Mouse (Mus musculus): ENCODE measurements around the gene Orc5.
"Not testable (repeated sequence)": the region's sequence is repeated elsewhere in the genome, so short reads cannot be mapped to it uniquely, and the experiment has no call there.

Orc5 gene

DNA sequence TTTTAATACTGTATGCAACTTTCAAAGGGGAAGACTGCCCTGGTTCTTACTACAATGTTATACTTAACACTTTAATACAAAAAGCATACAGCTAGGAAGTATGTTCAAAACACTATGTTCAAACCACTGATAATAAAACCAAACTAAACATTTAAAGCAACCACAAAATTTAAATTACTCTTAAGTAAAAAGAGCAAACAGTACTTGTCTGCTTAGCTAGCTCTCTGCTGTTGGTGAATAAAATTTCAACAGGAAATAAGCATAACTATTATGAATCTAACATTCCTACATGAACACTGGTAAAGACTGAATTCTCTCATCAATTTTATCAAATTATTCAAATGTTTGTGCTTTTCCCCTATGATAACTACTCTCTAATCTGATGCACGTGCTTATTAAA is 13.5 kb downstream of the Orc5 start:
- no peak for DNase-seq (ENCODE audit: low spot score in 2 of 2)

DNA sequence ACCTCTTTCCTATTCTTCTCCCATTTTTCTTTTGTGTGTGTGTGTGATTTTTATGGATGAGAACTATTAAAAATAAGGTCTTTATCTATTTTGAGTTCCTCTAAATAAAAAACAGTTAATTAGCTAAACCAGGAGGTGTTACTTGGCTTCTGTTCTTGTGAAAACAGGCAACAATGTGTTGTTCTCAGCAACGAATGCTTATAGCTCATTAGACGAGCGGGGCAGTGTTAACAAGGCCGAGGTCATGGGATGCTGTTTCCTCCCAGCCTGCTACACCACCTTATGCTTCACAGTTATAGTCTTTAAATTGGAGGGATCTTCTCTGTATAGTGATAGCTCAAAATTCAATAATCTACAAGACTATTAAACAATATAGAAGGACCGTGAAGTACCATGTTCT is 17.7 kb downstream of the Orc5 start:
- DNase-seq (ENCODE audit: low spot score in 2 of 2), result no peak

DNA sequence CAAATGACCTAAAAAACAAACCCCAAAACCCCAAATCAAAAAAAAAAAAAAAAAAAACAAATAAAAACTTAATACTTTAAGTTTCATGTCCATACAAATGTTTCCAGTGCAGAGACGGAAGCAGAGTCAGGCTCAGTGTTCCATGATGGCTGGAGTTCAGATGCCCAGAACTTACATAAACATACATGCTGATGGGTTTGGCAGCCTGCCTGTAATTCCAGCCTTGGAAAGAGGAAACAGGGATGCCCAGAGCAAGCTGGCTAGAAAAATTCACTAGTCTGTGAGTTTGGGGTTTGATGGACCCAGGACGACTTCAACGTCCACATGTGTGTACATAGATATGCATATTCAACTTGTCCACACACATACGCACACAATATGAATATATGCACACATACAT is 27.6 kb downstream of the Orc5 start:
- no peak for DNase-seq (ENCODE audit: low spot score in 2 of 2)

DNA sequence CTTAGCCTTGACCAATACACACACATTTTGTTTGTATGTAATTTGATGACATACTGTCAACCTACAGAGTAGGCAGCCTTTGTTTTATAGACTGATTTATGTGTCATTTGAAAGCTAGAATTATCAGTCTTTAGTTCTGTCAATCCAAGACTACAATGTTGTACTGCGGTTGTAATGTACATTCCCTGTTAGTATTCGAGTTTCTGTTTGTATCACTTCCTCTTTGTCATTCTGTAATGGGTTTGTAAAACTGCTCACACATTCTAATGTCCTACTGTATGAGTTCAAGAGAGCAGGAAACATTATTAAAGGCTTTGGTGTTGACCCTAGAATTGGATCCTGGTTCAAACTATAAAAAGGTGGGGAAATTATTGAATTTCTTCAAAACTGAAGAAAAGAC is 30.5 kb downstream of the Orc5 start:
- no peak for DNase-seq (ENCODE audit: low spot score in 2 of 2)

DNA sequence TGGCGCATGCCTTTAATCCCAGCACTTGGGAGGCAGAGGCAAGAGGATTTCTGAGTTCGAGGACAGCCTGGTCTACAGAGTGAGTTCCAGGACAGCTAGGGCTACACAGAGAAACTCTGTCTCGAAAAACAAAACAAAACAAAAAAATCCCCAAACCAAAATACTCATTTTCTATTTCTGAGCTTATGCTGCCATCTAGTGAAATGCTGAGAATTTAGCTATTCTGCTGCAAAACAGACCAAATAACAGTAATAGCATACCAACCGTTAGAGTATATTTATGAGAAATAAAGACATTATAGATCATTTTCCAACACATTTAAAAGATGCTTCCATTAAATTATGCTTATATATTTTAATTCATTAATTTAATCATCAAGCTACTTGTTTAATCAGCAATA is 34.5 kb downstream of the Orc5 start:
- DNase-seq (ENCODE audit: low spot score in 2 of 2), result not testable (repeated sequence)

DNA sequence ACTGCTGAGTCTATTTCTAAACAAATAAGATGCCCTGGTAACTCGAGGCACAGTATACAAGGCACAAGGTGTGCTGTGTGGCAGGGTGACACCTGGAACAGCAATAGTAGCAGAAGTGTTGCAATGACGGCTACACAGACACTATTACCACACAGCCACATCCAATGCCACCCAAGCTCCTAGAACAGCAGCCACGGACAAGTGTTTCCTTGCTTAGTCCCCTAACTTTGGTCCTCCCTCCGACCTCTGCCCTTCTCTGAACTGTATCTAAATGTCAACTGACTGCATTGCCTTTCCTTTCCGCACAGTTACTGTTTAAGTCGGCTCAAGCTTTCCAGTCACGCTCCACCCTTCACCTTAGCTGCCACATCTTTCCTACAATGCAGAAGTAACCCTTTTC is 36.0 kb downstream of the Orc5 start:
- not testable (repeated sequence) for DNase-seq (ENCODE audit: low spot score in 2 of 2)

DNA sequence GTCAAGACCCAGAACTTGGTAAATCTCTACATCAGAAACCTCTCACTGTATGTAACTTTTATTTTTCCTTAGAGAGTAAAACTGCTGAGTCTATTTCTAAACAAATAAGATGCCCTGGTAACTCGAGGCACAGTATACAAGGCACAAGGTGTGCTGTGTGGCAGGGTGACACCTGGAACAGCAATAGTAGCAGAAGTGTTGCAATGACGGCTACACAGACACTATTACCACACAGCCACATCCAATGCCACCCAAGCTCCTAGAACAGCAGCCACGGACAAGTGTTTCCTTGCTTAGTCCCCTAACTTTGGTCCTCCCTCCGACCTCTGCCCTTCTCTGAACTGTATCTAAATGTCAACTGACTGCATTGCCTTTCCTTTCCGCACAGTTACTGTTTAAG is 37.6 kb downstream of the Orc5 start:
- DNase-seq (ENCODE audit: low spot score in 2 of 2), result not testable (repeated sequence)

DNA sequence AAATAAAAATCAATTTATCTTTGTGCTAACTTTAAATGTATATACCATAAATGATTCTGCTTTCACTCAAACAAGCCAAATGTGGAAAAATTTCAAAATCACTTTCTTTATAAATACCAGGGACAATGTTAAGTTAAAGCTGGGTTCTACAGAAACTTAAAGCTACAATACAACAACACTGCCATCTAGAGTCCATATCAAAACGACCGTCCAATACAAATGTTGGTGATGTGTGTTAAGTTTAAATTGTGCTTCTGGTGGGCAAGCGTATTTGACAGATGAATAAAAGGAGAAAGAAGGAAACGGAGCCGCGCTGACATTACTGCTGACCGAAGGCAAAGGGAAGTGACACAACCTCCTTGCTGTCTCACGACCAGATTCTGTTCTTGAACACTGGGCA is 38.4 kb downstream of the Orc5 start:
- no peak for DNase-seq (ENCODE audit: low spot score in 2 of 2)

DNA sequence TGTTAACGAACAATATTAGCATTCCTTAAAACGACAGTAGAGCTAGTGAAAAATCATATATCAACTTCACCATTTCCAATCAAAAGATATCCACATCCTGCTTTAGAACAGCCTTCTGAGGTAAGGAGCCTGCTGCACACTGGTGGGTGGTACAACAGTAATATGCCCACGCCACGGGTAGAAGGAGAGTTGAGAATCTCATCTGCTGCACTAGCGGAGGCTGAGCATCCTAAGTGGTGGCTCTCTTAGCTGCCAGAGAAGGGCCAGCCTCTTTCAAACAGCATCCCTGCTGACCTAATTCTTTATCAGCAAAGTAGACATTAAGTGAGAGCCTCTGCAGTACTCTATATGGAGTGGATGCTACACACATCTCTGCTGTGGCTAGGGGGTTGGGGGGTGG is 41.7 kb downstream of the Orc5 start:
- peak; percentile 8 to 21 for DNase-seq (ENCODE audit: low spot score in 2 of 2)

DNA sequence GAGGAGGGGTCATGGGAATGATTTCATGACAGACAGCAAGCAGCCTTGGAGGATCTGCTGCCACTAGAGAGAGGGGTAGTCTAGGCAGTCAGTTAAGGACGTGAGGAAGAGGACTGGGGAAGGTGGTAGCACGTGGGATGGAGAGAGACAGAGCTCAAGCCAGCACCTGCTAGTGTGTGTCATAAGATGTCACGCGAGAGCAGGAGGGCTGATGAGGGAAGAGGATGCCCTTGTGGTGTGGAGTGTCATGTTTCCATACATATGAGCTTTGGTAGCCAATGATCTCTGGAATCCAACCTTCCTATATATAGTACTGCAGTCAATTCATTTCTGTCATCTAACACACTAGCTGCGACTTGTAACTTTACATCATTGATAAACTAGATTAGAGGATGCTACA is 50.8 kb downstream of the Orc5 start:
- DNase-seq (ENCODE audit: low spot score in 2 of 2), result no peak

DNA sequence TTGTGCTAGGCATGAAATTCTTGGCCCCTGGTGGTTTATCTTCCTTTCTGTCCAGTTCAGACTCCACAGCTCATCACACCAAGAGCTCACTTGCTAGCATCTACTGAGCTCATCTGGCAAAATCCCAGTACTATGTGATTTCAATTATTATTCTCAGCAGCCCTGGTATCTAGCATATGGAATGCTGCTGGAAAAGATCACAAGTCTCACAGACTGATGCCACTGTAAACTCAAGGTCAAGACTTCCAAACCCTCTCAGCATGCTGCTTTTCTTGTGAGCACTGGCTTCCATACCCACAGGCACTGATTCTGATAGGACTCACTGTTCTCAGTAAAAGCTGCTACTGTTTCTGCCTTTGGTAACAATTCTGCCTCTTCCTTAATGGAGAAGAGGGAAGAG is 59.1 kb downstream of the Orc5 start:
- DNase-seq (ENCODE audit: low spot score in 2 of 2), result no peak

DNA sequence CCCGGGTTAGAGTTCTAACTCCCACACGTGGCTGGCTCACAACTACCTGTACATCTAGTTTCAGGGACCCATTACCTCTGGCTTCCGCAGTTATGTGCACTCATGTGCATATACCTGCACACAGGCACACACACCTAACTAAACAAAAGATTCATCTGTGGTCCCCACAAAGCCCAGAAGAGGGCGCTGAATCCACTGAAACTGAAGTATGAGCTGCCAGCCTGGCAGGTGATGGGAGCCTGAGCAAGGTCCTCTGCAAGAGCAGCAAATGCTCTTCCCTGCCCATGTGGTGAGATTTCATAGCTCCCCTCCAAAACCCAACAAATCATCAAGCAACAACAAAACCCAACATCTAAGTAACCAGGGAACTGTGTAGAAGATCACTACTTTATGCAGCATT is 61.1 kb downstream of the Orc5 start:
- peak in 1 of 2 experiments; percentile 6 for DNase-seq (ENCODE audit: low spot score in 2 of 2)

DNA sequence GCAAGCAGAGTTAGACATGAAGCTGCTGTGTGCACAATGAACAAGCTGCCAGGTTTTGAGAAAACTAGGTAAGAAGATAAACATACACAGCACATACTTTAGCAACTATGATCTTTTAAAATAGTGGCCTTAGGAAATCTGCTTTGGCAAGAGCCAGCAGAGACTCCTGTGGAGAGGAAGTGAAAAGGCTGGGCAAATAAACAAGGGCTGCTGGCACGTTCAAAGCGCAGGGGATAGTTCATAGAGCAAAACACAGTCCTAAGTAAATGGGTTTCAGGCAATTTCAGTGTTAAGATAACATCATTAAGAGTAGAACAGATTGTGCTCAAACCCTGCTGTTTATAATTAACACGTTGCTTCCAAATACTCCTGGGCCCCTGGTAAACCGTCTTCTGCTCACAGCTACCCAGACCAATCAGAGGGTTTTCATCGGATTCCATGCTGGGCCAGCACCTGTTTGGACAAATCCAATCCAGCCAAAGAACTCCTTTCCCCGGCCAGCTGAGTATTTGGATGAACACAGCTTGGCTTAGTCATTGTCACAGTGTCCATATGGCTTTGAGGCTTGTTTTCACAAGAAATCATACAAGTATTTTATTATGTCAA is 63.5 kb downstream of the Orc5 start:
- DNase-seq (ENCODE audit: low spot score in 2 of 2), result no peak

DNA sequence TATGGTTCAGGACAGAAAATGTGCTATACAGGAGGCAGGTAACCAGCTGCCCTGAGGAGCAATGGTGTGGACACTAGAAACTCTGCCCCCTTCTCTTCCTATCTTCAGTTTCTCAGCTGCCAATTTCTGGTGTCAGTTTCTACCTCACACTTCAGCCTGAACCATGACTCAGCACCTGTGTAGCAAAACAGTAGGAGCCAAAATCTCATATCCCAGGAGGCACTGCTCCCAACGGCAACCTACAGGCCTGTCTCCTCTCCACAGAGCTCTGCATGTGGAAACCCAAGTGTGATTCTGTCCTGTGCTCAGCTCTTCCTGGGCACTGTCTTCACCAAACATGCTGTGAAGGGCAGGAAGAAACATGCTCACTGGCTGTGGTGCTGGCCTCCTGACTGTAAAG is 64.5 kb downstream of the Orc5 start:
- no peak for DNase-seq (ENCODE audit: low spot score in 2 of 2)

DNA sequence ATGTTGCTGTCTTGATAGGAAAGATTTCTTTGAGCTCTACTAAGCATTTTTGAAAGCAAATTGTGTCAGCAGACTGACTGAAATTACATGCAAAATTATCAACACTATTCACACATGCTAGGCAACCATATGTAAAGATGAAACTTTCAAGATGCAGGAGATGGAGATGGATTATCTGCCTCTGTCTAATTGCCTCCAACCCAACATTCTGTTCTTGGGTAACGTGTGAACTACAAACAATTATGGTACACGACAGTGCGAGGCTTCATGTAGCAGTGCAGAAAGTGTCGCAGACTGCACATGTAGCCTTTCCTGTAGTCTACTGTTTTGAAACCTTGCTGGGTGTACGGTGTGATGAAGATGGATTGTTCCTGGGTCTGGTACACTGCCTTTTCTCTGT is 67.7 kb downstream of the Orc5 start:
- no peak for DNase-seq (ENCODE audit: low spot score in 2 of 2)

DNA sequence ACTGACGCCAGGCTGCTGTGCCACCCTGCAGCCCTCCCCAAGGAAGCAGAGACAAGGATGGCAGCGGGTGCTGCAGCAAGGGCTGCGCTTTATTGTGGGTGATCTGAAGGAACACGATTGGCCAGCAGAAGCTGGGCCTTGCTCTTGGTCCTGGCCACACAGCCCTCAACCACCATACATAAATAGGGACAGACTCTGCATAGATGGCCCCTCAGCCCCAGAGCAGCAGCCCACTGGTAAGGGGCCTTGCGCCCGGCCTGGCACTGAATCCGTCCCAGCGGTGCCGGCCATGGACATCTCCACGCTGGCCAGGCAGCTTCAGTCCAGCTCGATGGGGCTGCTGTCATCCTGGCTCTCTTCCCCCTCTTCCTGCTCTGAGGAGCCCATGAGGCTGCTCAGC is 77.8 kb downstream of the Orc5 start:
- not testable (repeated sequence) for DNase-seq (ENCODE audit: low spot score in 2 of 2)

DNA sequence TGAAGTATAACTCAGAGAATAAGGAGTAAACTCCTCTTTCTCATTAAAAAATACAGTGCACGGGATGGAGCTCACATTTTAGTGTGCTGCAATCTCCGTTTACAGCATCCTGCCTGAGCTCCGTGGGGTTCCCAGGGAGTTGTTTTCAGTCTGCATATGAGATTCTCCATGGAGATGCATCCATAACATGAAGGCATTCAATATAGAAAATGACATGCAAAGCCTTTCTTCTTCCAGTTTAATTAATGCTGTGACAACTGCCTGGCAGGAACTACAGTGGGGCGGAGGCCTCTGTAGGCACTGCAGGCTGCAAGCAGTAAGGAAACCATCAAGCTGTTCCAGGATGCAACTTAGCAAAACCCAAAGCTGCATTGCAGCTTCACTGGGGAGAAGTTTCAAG is 79.0 kb downstream of the Orc5 start:
- no peak for DNase-seq (ENCODE audit: low spot score in 2 of 2)

DNA sequence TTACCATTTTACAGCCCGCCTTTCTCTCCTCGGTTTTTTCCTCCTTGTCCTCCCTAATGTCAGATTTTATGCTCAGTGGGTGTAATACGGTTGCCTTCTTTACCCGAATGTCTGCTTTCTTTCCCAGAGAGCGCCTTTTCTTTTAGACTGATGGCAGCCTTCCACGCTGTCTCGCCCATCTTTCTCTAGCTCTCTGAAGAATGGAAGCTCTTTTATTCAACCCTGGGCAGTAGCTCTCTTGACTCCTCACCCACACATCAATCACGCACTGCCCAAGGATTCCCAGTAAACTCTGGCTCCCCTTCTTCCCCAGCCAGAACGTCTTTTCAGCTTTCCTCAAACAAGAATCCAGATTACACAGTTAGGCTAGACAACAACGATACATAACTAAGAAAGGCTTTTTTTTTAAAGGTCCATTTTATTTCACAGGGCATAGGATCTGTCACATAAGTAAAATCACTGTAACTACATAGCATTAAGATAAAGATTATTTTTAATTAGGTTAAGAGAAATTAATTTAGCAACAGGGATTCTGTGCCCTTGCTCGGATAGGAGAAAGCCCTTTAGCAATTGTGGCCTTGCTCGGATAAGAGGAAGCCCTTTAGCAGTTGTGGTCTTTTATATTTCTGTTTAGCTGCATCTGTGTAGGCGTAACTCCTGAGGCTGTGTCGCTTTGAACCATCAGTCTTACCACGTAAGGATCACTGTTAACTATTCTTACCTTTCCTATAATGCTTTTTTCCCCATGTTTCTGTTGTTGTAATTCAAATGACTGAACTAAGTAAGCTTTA is 97.2 kb downstream of the Orc5 start:
- DNase-seq (ENCODE audit: low spot score in 2 of 2), result no peak

DNA sequence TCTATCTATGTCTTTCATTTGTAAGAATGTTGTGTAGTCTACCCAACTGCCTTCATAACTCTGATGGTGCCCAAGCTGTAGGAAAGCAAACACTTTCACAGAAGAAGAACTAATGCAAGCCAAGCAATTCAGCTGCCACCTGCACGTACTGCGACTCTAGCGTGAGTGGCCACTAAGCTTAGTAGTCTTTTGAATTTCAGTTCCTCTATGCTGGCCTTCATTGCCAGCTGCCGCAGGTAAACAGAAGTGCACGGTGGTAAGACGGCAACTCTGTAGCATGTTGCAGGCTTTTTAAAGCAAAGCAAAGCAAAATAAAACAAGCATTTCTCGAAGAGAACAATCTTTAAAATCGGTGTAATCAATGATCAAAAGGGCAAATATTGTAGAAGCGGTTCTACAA is 97.8 kb downstream of the Orc5 start:
- no peak for DNase-seq (ENCODE audit: low spot score in 2 of 2)

DNA sequence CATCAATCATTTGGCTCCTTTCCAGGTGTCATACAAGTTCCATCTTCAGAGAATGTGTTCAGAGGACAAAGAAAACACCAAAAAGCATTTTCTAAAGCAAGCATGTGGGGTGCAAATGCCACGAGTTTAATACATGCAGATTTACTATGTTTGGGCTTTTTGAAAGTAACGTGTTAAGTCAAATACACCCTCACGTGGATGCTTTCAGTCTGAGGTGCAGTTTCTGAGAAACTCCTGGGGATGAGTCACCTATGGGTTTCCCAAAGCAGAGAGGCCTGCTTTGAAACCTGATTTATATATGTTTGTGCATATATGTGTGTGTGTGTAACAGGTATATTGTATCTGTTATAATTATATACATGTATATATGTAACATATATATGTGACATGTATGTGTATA is 98.5 kb downstream of the Orc5 start:
- DNase-seq (ENCODE audit: low spot score in 2 of 2), result no peak

DNA sequence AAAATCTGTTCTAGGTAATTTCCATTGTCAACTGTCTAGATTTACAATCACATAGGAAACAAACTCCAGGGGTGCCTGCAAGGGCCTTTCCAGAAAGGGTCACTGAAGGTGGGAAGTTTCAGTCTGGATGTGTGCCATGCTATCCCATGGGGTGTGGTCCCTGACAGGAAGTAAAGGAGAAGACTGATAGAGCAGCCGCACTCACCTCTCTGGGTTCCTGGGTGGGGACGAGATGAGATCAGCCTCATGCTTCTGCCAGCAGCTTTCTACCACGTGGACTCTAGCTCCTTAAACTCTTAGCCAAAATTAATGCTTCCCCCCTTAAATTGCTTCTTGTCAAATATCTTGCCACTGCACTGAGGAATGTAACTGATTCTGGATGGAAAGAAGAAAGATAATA is 100.7 kb downstream of the Orc5 start:
- no peak for DNase-seq (ENCODE audit: low spot score in 2 of 2)

All from frontal cortex, postnatal 36 days (tissue).